Mouse (Mus musculus) myocyte (in vitro differentiated cells): ENCODE results near the gene Gcsam. TPM values are rescaled to one million over a fixed set of nuclear protein-coding genes. Genes with fewer than 3 reads are reported as not detected.

Experiments
- H3K27me3 ChIP-seq: one replicate; pipeline ENCODE4 v1.6.1; 2011; ENCODE audit not compliant: control insufficient read depth, insufficient read depth, insufficient read length
- H3K36me3 ChIP-seq: one replicate; pipeline ENCODE4 v1.6.1; 2011; ENCODE audit not compliant: control insufficient read depth, insufficient read depth
- H3K4me2 ChIP-seq: one replicate; pipeline ENCODE4 v1.6.1; 2011; ENCODE audit warnings: low read depth, control low read depth
- H3K4me3 ChIP-seq: one replicate; pipeline ENCODE4 v1.5.1; 2011; ENCODE audit warnings: mild to moderate bottlenecking, control low read depth, moderate library complexity
- H3K79me2 ChIP-seq: one replicate; pipeline ENCODE4 v1.6.1; 2011; ENCODE audit not compliant: control insufficient read depth, insufficient read depth
- H3ac ChIP-seq: one replicate; pipeline ENCODE4 v1.6.1; 2011; ENCODE audit not compliant: control insufficient read depth, insufficient read length
- CEBPB ChIP-seq: IDR thresholded peaks from 2 replicates; pipeline ENCODE4 v1.6.1; 2011; ENCODE audit warnings: mild to moderate bottlenecking, moderate library complexity; ENCODE audit not compliant: poor library complexity, insufficient read depth, severe bottlenecking
- E2F4 ChIP-seq: IDR thresholded peaks from one replicate; pipeline ENCODE4 v1.6.1; 2011; ENCODE audit warnings: mild to moderate bottlenecking, control low read depth, moderate library complexity; ENCODE audit not compliant: insufficient read depth
- MAX ChIP-seq: IDR thresholded peaks from one replicate; pipeline ENCODE4 v1.6.1; 2011; ENCODE audit warnings: low read depth, mild to moderate bottlenecking, control low read depth
- MYOD1 ChIP-seq, 3 experiments: IDR thresholded peaks; one replicate each; pipeline ENCODE4 v1.6.1; 2011; ENCODE audit warnings: control low read depth in 2 of 3, low read depth in 2 of 3, mild to moderate bottlenecking in 2 of 3, moderate library complexity in 1 of 3; ENCODE audit not compliant: insufficient read length in 2 of 3, control insufficient read depth in 1 of 3
- MYOG ChIP-seq, 3 experiments: IDR thresholded peaks; one replicate each; pipeline ENCODE4 v1.6.1; 2011; ENCODE audit warnings: control low read depth in 2 of 3, low read depth in 2 of 3, mild to moderate bottlenecking in 2 of 3; ENCODE audit not compliant: insufficient read length in 2 of 3, control insufficient read depth in 1 of 3, insufficient read depth in 1 of 3
- POLR2A ChIP-seq: IDR thresholded peaks from one replicate; pipeline ENCODE4 v1.6.1; 2011; ENCODE audit warnings: low read depth, mild to moderate bottlenecking, control low read depth, moderate library complexity; ENCODE audit not compliant: insufficient read length
- POLR2AphosphoS2 ChIP-seq: IDR thresholded peaks from one replicate; pipeline ENCODE4 v1.6.1; 2011; ENCODE audit warnings: low read depth, control low read depth; ENCODE audit not compliant: insufficient read length
- REST ChIP-seq: IDR thresholded peaks from one replicate; pipeline ENCODE4 v1.6.1; 2011; ENCODE audit warnings: mild to moderate bottlenecking, control low read depth, moderate library complexity; ENCODE audit not compliant: insufficient read depth, insufficient read length
- SRF ChIP-seq: IDR thresholded peaks from one replicate; pipeline ENCODE4 v1.6.1; 2011; ENCODE audit warnings: low read depth; ENCODE audit not compliant: control insufficient read depth, insufficient read length
- TCF12 ChIP-seq: IDR thresholded peaks from one replicate; pipeline ENCODE4 v1.6.1; 2011; ENCODE audit warnings: mild to moderate bottlenecking, control low read depth; ENCODE audit not compliant: poor library complexity, insufficient read depth, severe bottlenecking
- TCF3 ChIP-seq: IDR thresholded peaks from one replicate; pipeline ENCODE4 v1.6.1; 2011; ENCODE audit warnings: low read depth, control low read depth; ENCODE audit not compliant: insufficient read length
- USF1 ChIP-seq: IDR thresholded peaks from one replicate; pipeline ENCODE4 v1.6.1; 2011; ENCODE audit warnings: low read depth, mild to moderate bottlenecking, control low read depth, moderate library complexity
- polyA plus RNA-seq: library from polyadenylated mRNA; unstranded; fragments of >200 nt; fragmentation: generic; extraction: Trizol; gene quantifications from one replicate; pipeline ENCODE4 v1.2.1, GENCODE M21; 2012; ENCODE audit warnings: missing spikeins

The Gcsam gene
- polyA plus RNA-seq, 1 experiment = not detected

- peaks cover 9% of the 10 kb centered on the region for H3K27me3 ChIP-seq
- TF ChIP-seq POLR2A (no peak), TCF12 (no peak), SRF (no peak), USF1 (no peak), REST (no peak), MYOG (IDR thresholded peaks at IDR 0.05; ENCODE audit: control insufficient read depth in 1 of 3, insufficient read depth in 1 of 3, insufficient read length in 2 of 3, low read depth in 2 of 3) (no peak), E2F4 (no peak)
- no peaks in the 10 kb centered on the region for H3K79me2 ChIP-seq
- no peak overlapping the region for H3ac ChIP-seq
- H3K36me3 ChIP-seq = no peaks in the 10 kb centered on the region
- H3K4me2 ChIP-seq = no peak overlapping the region
- H3K4me3 ChIP-seq = no peak overlapping the region
These were observed 5.8 kb downstream of the Gcsam start for GRCm38 (mm10) chr16:45615944-45616343.

- Histone ChIP-seq H3K4me2 (no peak overlapping the region), H3K27me3 (no peaks in the 10 kb centered on the region), H3K36me3 (no peaks in the 10 kb centered on the region), H3K4me3 (no peak overlapping the region), H3ac (no peak overlapping the region), H3K79me2 (no peaks in the 10 kb centered on the region)
- TF ChIP-seq USF1 (no peak), MYOG (IDR thresholded peaks at IDR 0.05; ENCODE audit: control insufficient read depth in 1 of 3, insufficient read depth in 1 of 3, insufficient read length in 2 of 3, low read depth in 2 of 3) (no peak), CEBPB (no peak), SRF (no peak), POLR2AphosphoS2 (no peak), E2F4 (no peak), POLR2A (no peak), TCF3 (no peak), MYOD1 (IDR thresholded peaks at IDR 0.05; ENCODE audit: control insufficient read depth in 1 of 3, insufficient read length in 2 of 3, low read depth in 2 of 3) (no peak), MAX (no peak), REST (no peak), TCF12 (no peak)
These were observed 9.7 kb downstream of the Gcsam start for GRCm38 (mm10) chr16:45619751-45620375.

GRCm38 (mm10) chr16:45623230-45623629, 13.1 kb downstream of the Gcsam start:
- Histone ChIP-seq H3ac (no peak overlapping the region), H3K36me3 (no peaks in the 10 kb centered on the region), H3K27me3 (no peaks in the 10 kb centered on the region), H3K79me2 (no peaks in the 10 kb centered on the region), H3K4me3 (no peak overlapping the region), H3K4me2 (no peak overlapping the region)
- TF ChIP-seq POLR2A = no peak
- TF ChIP-seq TCF12 = no peak
- no peak for TF ChIP-seq E2F4
- no peak for TF ChIP-seq CEBPB
- TF ChIP-seq REST = no peak
- TF ChIP-seq TCF3 = no peak
- no peak for TF ChIP-seq MAX
- no peak for TF ChIP-seq SRF
- TF ChIP-seq USF1 = no peak
- TF ChIP-seq MYOD1 (IDR thresholded peaks at IDR 0.05; ENCODE audit: control insufficient read depth in 1 of 3, insufficient read length in 2 of 3, low read depth in 2 of 3) = no peak

GRCm38 (mm10) chr16:45624791-45625190, 14.6 kb downstream of the Gcsam start:
- H3K4me3 ChIP-seq = no peak overlapping the region
- H3K27me3 ChIP-seq = no peaks in the 10 kb centered on the region
- no peaks in the 10 kb centered on the region for H3K36me3 ChIP-seq
- no peak overlapping the region for H3ac ChIP-seq
- H3K79me2 ChIP-seq = no peaks in the 10 kb centered on the region
- TF ChIP-seq MYOD1 (IDR thresholded peaks at IDR 0.05; ENCODE audit: control insufficient read depth in 1 of 3, insufficient read length in 2 of 3, low read depth in 2 of 3) = no peak
- no peak for TF ChIP-seq TCF12
- TF ChIP-seq E2F4 = no peak
- TF ChIP-seq SRF = no peak
- no peak for TF ChIP-seq REST
- H3K4me2 ChIP-seq = no peak overlapping the region

GRCm38 (mm10) chr16:45625342-45625741, 15.2 kb downstream of the Gcsam start:
- Histone ChIP-seq H3ac (no peak overlapping the region), H3K27me3 (no peaks in the 10 kb centered on the region), H3K79me2 (no peaks in the 10 kb centered on the region), H3K4me3 (no peak overlapping the region), H3K4me2 (no peak overlapping the region), H3K36me3 (no peaks in the 10 kb centered on the region)
- TF ChIP-seq TCF3 (no peak), TCF12 (no peak), POLR2A (no peak), POLR2AphosphoS2 (no peak), REST (no peak), E2F4 (no peak), MYOG (IDR thresholded peaks at IDR 0.05; ENCODE audit: control insufficient read depth in 1 of 3, insufficient read depth in 1 of 3, insufficient read length in 2 of 3, low read depth in 2 of 3) (no peak), SRF (no peak)
